Mouse (Mus musculus): Measurements from ENCODE around the gene 2310009B15Rik. TPM values are rescaled to one million over a fixed set of nuclear protein-coding genes. Genes with fewer than 3 reads are reported as not detected.
A peak's percentile ranks its signal among the peaks of the same experiment; 100 is the strongest.

The 2310009B15Rik gene
- total and polyA plus RNA-seq, 2 experiments from 2014 or later: 32.7 to 45.0 TPM

GRCm38 (mm10) chr1:138837786-138838743 is 18.6 kb downstream of the 2310009B15Rik start:
- no peaks in the 10 kb centered on the region for H3K9me3 ChIP-seq (ENCODE audit: low read length)
- no peak overlapping the region for H3K27ac ChIP-seq
- no peaks in the 10 kb centered on the region for H3K36me3 ChIP-seq (ENCODE audit: insufficient read depth, low read length)
- peak overlapping the region; percentile 22; the same call in 1 of the 2 replicates for H3K4me2 ChIP-seq (ENCODE audit: low read depth, low read length)
- peak overlapping the region; percentile 6; the same call in 1 of the 2 replicates for H3K4me3 ChIP-seq (ENCODE audit: low read length)
- peaks cover 52% of the 10 kb centered on the region for H3K27me3 ChIP-seq (ENCODE audit: insufficient read depth, low read length)
- 12% methylated on average over 27 of the region's 27 CpGs for WGBS
- ATAC-seq (no peak), DNase-seq (ENCODE audit: low spot score) (no peak)
- peaks cover 5% of the 10 kb centered on the region; the same call in 1 of the 2 replicates for H3K4me1 ChIP-seq (ENCODE audit: insufficient read depth, low read length)
- TF ChIP-seq CTCF (IDR thresholded peaks at IDR 0.05; ENCODE audit: low read depth): no peak
- no peak overlapping the region for H3K9ac ChIP-seq (replicated peaks; ENCODE audit: low read length)

GRCm38 (mm10) chr1:138835355-138835900 is 21.2 kb downstream of the 2310009B15Rik start:
- Histone ChIP-seq H3K27ac (no peak overlapping the region), H3K36me3 (ENCODE audit: insufficient read depth, low read length) (no peaks in the 10 kb centered on the region), H3K9me3 (ENCODE audit: low read length) (no peaks in the 10 kb centered on the region), H3K4me2 (ENCODE audit: low read depth, low read length) (no peak overlapping the region), H3K9ac (replicated peaks; ENCODE audit: low read length) (no peak overlapping the region), H3K4me1 (ENCODE audit: insufficient read depth, low read length) (no peaks in the 10 kb centered on the region), H3K27me3 (ENCODE audit: insufficient read depth, low read length) (peaks cover 66% of the 10 kb centered on the region), H3K4me3 (ENCODE audit: low read length) (no peak overlapping the region)
- DNase-seq (ENCODE audit: low spot score): peak; percentile 83
- TF ChIP-seq CTCF (IDR thresholded peaks at IDR 0.05; ENCODE audit: low read depth): peak; percentile 80
- no peak for ATAC-seq
- 3% methylated on average over 3 of the region's 3 CpGs for WGBS

GRCm38 (mm10) chr1:138831309-138831708 is 25.3 kb downstream of the 2310009B15Rik start:
- H3K9ac ChIP-seq (replicated peaks; ENCODE audit: low read length): no peak overlapping the region
- DNase-seq (ENCODE audit: low spot score): no peak
- WGBS: 2% methylated on average over 16 of the region's 16 CpGs
- no peak overlapping the region for H3K27ac ChIP-seq
- H3K4me3 ChIP-seq (ENCODE audit: low read length): peak overlapping the region; percentile 24
- H3K4me2 ChIP-seq (ENCODE audit: low read depth, low read length): peak overlapping the region; percentile 51
- TF ChIP-seq CTCF (IDR thresholded peaks at IDR 0.05; ENCODE audit: low read depth): no peak
- H3K27me3 ChIP-seq (ENCODE audit: insufficient read depth, low read length): peaks cover 42% of the 10 kb centered on the region
- H3K9me3 ChIP-seq (ENCODE audit: low read length): no peaks in the 10 kb centered on the region
- no peak for ATAC-seq
- no peaks in the 10 kb centered on the region for H3K36me3 ChIP-seq (ENCODE audit: insufficient read depth, low read length)
- H3K4me1 ChIP-seq (ENCODE audit: insufficient read depth, low read length): no peaks in the 10 kb centered on the region

GRCm38 (mm10) chr1:138826841-138827240 is 29.8 kb downstream of the 2310009B15Rik start:
- H3K27me3 ChIP-seq (ENCODE audit: insufficient read depth, low read length): peaks cover 2% of the 10 kb centered on the region; the same call in 1 of the 2 replicates
- H3K4me2 ChIP-seq (ENCODE audit: low read depth, low read length): no peak overlapping the region
- H3K36me3 ChIP-seq (ENCODE audit: insufficient read depth, low read length): no peaks in the 10 kb centered on the region
- DNase-seq (ENCODE audit: low spot score) (no peak), ATAC-seq (no peak)
- TF ChIP-seq CTCF (IDR thresholded peaks at IDR 0.05; ENCODE audit: low read depth): no peak
- no peaks in the 10 kb centered on the region for H3K4me1 ChIP-seq (ENCODE audit: insufficient read depth, low read length)
- no peaks in the 10 kb centered on the region for H3K9me3 ChIP-seq (ENCODE audit: low read length)
- H3K9ac ChIP-seq (replicated peaks; ENCODE audit: low read length): no peak overlapping the region
- no peak overlapping the region for H3K4me3 ChIP-seq (ENCODE audit: low read length)
- 54% methylated on average over 6 of the region's 6 CpGs for WGBS
- no peak overlapping the region for H3K27ac ChIP-seq

GRCm38 (mm10) chr1:138822985-138823322 is 33.7 kb downstream of the 2310009B15Rik start:
- no peak for ATAC-seq
- TF ChIP-seq CTCF (IDR thresholded peaks at IDR 0.05; ENCODE audit: low read depth): no peak
- H3K27me3 ChIP-seq (ENCODE audit: insufficient read depth, low read length): no peaks in the 10 kb centered on the region
- no peak overlapping the region for H3K4me3 ChIP-seq (ENCODE audit: low read length)
- no peak overlapping the region for H3K9ac ChIP-seq (replicated peaks; ENCODE audit: low read length)
- H3K27ac ChIP-seq: no peak overlapping the region
- 94% methylated on average over 1 of the region's 1 CpGs for WGBS
- no peaks in the 10 kb centered on the region for H3K4me1 ChIP-seq (ENCODE audit: insufficient read depth, low read length)
- H3K9me3 ChIP-seq (ENCODE audit: low read length): no peaks in the 10 kb centered on the region
- no peak overlapping the region for H3K4me2 ChIP-seq (ENCODE audit: low read depth, low read length)
- no peak for DNase-seq (ENCODE audit: low spot score)
- H3K36me3 ChIP-seq (ENCODE audit: insufficient read depth, low read length): no peaks in the 10 kb centered on the region

GRCm38 (mm10) chr1:138822255-138822984 is 34.2 kb downstream of the 2310009B15Rik start:
- no peaks in the 10 kb centered on the region for H3K4me1 ChIP-seq (ENCODE audit: insufficient read depth, low read length)
- no peaks in the 10 kb centered on the region for H3K9me3 ChIP-seq (ENCODE audit: low read length)
- H3K9ac ChIP-seq (replicated peaks; ENCODE audit: low read length): no peak overlapping the region
- WGBS: 92% methylated on average over 7 of the region's 7 CpGs
- no peak for DNase-seq (ENCODE audit: low spot score)
- no peak overlapping the region for H3K4me2 ChIP-seq (ENCODE audit: low read depth, low read length)
- no peaks in the 10 kb centered on the region for H3K36me3 ChIP-seq (ENCODE audit: insufficient read depth, low read length)
- H3K4me3 ChIP-seq (ENCODE audit: low read length): no peak overlapping the region
- no peaks in the 10 kb centered on the region for H3K27me3 ChIP-seq (ENCODE audit: insufficient read depth, low read length)
- TF ChIP-seq CTCF (IDR thresholded peaks at IDR 0.05; ENCODE audit: low read depth): no peak
- ATAC-seq: no peak
- no peak overlapping the region for H3K27ac ChIP-seq

Other genes starting within 250 kb of the 2310009B15Rik start
- gene Nek7, start 236.7 kb downstream of the 2310009B15Rik start, total RNA-seq (2014; rRNA removed): 8.2 and 8.8 TPM in 2 replicates
- gene Nek7, start 236.7 kb downstream of the 2310009B15Rik start, polyA plus RNA-seq (2015; fragmentation: Nextera tagmentation; extraction: Ambion mirVana): 16.3 and 16.5 TPM in 2 replicates
- 9.1 and 12.0 TPM in 2 replicates for gene Lhx9, start 8.3 kb downstream of the 2310009B15Rik start, total RNA-seq (2014; rRNA removed)
- 5.4 and 15.5 TPM in 2 replicates for gene Lhx9, start 8.3 kb downstream of the 2310009B15Rik start, polyA plus RNA-seq (2015; fragmentation: Nextera tagmentation; extraction: Ambion mirVana)
- 25.4 and 30.9 TPM in 2 replicates for gene Dennd1b, start 106.6 kb upstream of the 2310009B15Rik start, total RNA-seq (2014; rRNA removed)
- 8.3 and 9.5 TPM in 2 replicates for gene Dennd1b, start 106.6 kb upstream of the 2310009B15Rik start, polyA plus RNA-seq (2015; fragmentation: Nextera tagmentation; extraction: Ambion mirVana)

Measured in hindbrain, postnatal 0 days (tissue).